Mouse (Mus musculus) brown adipose tissue, adult 24 weeks (tissue): ENCODE results near the gene Tmem140. TPM values are rescaled to one million over a fixed set of nuclear protein-coding genes. Genes with fewer than 3 reads are reported as not detected.

ENCODE experiments used
- H3K27ac ChIP-seq: fragments of 200-500 bp; replicated peaks from 2 replicates; pipeline ENCODE4 v1.5.1; 2012; ENCODE audit warnings: low read depth, mild to moderate bottlenecking, low read length
- H3K4me1 ChIP-seq: fragments of 200-500 bp; 2 replicates; pipeline ENCODE4 v1.6.1; 2012; ENCODE audit warnings: low read length, mixed read lengths; ENCODE audit not compliant: control insufficient read depth, insufficient read depth, insufficient read length
- H3K4me3 ChIP-seq: fragments of 200-500 bp; 2 replicates; pipeline ENCODE4 v1.5.1; 2012; ENCODE audit warnings: low read depth, mild to moderate bottlenecking, low read length, moderate library complexity; ENCODE audit not compliant: insufficient read depth
- polyA plus RNA-seq: library from polyadenylated mRNA; stranded (reverse); fragments of >200 nt; gene quantifications from 2 replicates; pipeline ENCODE4 v1.2.4, GENCODE M21; 2012; ENCODE audit not compliant: missing spikeins, insufficient read depth, insufficient read length

The Tmem140 gene
- 21.6 and 38.6 TPM in 2 replicates for polyA plus RNA-seq

DNA sequence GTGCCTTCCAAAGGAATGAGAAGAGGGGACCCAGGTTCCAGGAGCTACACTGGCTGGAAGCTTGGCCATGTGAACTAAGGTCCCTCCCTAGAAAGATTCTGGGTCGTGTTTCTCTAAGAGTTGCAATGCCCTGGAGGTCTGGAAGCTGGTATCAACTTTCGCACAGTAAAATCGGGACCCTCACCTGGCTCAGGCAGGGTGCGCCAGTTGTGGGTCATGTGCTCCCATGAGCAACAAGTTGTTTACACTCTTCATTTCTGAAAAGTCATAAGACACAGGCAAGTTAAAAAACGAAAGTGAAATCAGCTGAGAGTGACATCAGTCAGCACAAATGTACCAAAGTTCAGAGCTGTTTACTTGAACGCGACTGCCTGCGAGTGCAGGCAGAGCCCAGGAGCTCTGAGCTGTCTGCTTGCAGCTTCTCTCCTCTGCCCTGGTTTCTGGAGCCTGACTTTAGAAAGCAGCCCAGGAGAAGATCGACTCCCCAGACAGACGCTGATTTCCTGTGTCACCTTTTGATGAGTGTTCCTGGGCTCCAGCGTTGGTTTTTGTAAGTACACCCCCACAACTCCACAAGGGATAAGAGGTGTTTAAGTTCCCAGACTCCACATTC, at the start of gene Tmem140:
TSS of gene Tmem140 (plus strand) at position 356 of the 613 bp plus-strand sequence.
- peaks cover 8% of the 10 kb centered on the region for H3K4me1 ChIP-seq
- H3K27ac ChIP-seq, result peak within 1 kb of the TSS; percentile 99
- peak within 1 kb of the TSS; percentile 84 for H3K4me3 ChIP-seq

DNA sequence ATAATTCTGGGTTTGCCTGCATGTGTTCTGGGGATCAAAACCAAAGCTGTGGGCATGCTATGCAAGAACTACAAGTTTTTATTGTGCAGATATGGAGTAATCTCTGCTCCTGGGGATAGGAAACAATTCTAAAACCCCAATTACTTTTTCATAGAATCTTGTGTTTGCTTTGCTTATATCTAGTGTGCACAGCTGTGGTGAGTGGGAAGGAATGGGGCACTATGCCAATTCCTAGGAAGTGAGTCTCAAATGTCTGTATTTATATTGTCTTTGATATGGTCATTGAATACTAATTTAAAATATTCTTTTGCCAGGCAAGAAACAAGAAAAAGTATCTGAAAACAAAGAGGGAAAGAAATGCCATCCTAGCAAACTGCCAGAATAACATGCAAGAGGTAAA, 38.5 kb upstream of the Tmem140 start:
- Histone ChIP-seq H3K4me3 (no peak overlapping the region), H3K4me1 (no peaks in the 10 kb centered on the region), H3K27ac (no peak overlapping the region)

DNA sequence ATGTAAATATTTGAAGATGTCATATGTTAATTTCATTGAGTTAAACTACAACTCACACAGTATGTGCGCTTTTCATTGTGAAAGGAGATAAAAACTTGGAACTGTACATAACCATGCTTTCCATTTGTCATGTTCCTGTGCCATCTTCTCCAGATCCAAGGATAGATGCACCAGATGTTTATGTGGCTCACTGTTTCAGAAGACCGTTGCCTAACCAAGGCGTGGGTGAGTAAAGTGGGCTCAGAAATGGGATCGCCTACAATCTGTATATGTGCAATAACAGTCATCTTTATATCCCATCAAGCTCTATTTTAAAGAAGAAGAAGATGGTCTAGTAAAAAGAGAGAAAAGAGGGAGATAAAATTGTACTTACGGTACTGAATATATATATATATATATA, 30.6 kb upstream of the Tmem140 start:
- Histone ChIP-seq H3K4me1 (no peaks in the 10 kb centered on the region), H3K4me3 (no peak overlapping the region), H3K27ac (no peak overlapping the region)

DNA sequence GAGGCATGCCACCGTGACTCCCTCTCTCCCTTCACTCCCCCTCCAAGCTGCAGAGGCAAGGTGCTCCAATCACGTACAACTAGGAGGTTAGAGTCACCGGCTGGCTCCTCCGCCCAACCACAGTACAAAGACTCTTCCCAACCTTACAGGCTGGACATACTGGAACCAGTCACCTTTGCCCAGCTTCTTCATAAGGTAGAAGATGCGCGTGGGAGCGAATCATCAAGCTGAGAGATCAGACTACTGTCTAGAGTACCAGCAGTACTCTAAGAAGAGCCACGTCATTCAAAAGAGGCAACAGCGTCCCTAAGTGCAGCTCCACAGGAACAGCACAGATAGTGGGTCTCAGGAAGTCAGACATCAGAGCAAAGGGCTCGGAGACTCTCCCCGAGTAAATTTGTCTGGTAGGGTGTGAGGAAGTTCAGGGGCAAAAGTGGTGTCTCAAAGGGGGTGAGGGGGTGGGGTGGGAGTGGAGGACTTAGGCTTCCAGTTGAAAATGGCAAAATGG, 1.3 kb upstream of the Tmem140 start:
- peak overlapping the region; percentile 84; the same call in 1 of the 2 replicates for H3K4me3 ChIP-seq
- peak overlapping the region; percentile 99 for H3K27ac ChIP-seq
- peaks cover 7% of the 10 kb centered on the region for H3K4me1 ChIP-seq

DNA sequence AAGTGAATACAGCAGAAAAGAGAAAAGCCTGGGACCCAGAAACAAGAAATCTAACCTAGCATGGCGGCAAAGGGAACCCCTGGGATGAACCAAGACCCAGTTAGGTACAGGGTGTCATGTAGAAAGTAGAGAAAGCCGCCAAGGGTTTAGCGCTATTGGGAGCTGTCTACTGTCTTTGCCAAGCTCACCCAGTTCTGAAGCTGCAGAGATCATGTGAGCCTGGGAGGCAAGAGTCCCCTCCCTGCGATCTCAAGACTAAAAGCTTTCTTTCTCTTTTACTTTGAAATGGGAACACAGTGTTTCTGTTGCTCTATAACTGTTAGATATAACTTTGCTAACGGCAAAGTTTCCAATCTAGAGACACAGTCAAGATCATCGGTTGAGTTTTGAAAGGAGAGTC, 565 bp upstream of the Tmem140 start:
- H3K27ac ChIP-seq, result peak overlapping the region; percentile 99
- peak overlapping the region; percentile 84 for H3K4me3 ChIP-seq
- peaks cover 8% of the 10 kb centered on the region for H3K4me1 ChIP-seq

DNA sequence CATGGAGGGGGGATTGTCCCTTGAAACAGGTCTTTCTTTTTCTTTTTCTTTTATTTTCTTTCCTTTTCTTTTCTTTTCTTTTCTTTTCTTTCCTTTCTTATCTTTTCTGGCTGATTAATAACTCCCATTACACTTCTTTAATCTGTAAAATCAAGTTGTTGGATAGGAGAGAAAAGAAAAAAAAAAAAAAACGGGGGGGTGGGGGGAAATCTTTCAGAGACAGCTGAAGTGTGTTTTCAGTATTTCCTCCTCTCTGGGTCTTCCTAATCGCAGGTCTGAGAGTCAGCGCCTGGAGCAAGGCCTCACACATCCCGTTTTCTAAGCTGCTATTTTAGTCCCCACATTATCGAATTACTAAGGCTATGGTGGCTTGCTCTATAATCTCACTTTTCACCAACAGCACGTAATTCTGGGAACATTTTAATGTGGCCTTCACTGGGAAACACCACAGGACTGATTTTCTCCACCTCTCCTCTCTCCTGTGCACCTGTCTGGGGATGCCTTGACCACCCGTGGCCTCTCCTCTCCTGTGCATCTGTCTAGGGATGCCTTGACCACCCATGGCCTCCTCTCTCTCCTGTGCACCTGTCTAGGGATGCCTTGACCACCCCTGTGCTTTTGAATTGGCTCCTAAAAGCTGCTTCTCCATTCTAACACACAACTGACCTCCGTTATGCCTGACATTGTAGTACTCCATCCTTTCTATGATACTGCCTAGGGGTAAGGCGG, 1.0 kb downstream of the Tmem140 start:
- peak overlapping the region; percentile 99 for H3K27ac ChIP-seq
- peaks cover 8% of the 10 kb centered on the region for H3K4me1 ChIP-seq
- H3K4me3 ChIP-seq, result peak overlapping the region; percentile 84

DNA sequence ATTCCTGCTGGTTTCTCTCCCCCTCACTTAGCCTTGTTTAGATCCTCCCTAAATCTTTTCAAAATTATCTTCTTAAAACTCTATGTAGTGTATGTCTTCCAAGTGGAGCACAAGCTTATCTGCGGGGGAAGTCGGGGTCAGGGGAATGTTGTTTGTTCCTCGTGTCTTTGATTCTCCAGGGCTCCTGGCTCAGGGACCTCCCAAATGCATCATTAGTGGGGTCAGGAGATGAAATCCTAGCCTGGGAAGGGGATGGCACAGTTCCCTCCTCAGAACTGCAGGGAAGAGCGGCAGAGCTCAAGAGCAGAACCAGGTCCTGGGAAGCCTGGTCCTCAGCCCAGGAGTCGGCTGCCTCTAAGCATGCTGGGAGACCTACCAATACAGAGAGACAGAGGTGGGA, 2.3 kb downstream of the Tmem140 start:
- peak overlapping the region; percentile 99 for H3K27ac ChIP-seq
- H3K4me1 ChIP-seq, result peaks cover 15% of the 10 kb centered on the region
- peak overlapping the region; percentile 53 for H3K4me3 ChIP-seq

DNA sequence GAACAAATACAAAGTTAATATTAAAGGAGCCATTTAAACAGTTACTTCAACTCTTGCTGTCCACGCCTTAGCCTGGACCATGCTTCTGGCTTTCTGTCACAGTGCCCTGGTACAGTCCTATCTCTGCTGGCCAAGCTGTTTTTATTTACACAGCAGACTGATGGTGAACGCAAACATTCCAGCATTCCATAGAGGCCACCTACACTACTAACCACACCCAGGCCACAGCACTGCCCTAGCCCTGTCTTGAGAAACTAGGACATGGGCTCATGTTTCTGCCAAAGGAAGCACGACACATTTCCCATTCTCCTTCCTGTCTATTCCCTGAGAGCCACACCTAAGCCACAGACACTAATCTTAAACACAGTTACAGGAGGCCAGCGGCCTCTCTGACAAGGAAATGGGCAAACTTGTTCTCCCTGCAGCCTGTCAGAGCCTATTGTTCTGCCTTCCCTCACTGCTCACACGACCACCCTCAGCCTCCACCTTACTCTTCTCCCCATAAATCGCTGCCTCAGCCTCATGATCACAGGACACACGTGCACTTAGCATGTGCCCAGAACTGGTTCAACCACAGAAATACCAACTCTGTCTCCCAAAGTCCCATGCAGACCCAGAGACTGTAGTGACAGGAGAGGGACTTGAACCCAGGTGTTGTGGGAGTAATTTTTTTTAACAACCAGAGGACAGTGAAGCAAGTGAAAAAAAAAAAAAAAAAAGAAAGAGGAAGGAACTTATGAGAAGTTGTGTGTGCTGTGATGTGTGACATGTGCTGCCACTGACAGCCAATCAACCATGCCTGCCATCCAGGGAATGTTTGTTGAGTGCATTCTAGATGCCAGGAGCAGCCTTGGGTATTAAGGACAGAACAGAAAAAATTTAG, 3.0 kb downstream of the Tmem140 start:
- Histone ChIP-seq H3K4me1 (peaks cover 19% of the 10 kb centered on the region), H3K27ac (peak overlapping the region; percentile 99), H3K4me3 (peak overlapping the region; percentile 53)

DNA sequence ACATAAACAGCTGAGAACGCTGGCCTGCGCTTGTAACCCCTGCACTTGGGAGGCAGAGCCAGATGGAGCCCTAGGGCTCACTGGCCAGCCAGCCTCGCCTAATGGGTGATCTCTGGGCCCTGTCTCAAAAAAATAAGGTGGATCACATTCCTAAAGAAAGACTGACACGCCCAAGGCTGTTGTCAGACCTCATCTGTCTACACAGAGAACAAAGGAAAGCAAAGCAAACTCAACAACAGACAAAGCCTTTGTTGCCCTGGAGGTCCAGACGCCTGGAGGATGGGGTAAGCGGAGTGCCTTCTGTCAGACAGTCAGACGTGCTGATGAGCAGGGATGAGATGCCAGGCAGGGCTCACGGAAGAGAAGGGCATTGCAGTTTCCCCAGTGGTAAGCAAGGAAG, 3.8 kb downstream of the Tmem140 start:
- H3K4me3 ChIP-seq, result peak overlapping the region; percentile 53
- peaks cover 19% of the 10 kb centered on the region for H3K4me1 ChIP-seq
- H3K27ac ChIP-seq, result peak overlapping the region; percentile 99

DNA sequence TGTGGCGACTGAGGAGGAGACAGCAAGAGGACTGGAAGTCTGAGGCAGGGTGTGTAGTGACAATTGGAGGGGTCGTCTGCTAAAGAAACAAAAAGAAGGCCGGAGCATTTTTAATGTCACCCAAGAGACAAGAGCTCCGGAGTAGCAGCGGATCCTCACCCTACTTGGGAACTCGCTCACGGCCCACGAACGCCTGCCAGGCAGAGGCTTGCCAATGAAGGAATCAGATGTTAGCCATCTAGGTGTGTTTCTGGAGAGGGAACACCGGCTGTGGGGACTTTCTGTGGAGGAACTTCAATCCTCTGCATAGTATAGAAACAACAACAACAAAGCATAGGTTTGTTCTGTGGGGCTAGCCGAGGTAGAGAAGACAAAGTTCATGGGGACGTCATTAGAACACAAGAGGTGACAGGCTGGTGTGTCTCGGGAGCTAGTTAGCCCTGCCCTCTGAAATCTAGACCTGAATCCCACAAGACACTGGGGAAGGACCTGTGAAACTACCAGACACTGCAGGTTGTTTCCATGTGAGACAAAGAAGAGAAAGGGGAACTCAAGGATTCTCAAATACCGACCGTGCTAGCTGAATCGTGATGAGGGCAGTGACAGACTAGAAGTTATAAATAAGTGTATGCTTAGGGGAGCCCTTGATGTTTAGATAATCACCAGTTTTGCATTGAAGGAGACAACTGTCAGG, 4.5 kb downstream of the Tmem140 start:
- Histone ChIP-seq H3K27ac (peak overlapping the region; percentile 99), H3K4me1 (peaks cover 26% of the 10 kb centered on the region), H3K4me3 (peak overlapping the region; percentile 53)

DNA sequence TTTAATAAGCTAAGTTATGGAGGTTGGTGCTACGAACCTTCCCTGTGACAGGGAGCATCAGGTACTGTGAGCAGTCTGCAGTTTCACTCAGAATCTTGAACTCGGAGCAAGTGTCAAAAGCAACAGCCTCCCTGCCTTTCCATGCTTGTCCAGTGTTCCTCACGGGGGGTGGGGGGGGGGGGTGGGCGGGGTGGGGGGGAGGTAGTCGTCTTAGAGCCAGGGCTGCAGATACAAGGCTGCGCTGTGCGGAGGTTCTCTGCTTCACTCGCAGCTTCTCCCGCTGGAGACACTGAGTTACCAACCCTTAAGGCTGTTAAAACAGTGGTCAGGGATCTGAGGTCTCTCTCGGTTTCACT, 5.0 kb downstream of the Tmem140 start:
- peak overlapping the region; percentile 99 for H3K27ac ChIP-seq
- peaks cover 31% of the 10 kb centered on the region for H3K4me1 ChIP-seq
- peak overlapping the region; percentile 56 for H3K4me3 ChIP-seq

DNA sequence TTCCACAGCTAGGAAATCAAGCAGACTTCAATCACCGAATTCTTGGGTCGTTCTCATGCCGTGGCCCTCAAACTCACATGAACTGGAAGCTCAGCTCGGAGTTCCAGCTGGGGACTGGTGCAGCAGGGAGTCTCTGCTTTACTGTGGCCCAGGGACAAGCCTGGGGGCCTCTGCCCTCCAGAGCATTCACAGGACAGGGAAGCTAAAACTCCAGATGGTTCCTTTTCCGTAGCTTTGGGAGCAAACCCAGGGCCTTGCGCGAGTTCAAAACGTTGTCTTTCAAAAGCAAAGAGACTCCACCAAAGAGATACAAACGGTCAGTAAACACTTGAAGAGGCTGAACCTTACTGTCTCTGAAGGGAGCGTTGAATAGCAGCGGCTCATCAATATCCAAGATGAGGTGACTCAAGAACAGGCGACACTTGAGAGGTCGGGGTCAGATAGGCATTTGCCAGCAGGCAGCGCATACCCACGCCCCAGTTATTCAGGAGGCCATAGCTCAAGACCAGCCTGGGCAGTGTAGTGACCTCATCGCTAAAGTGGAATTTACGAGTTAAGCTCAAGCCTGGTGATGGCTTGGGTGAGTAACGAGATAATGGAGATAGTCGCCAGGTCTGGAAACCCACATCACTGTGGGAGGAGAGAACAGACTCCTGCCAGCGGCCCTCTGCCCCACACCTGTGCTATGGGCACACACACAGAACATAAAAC, 5.7 kb downstream of the Tmem140 start:
- H3K4me1 ChIP-seq, result peaks cover 34% of the 10 kb centered on the region
- peak overlapping the region; percentile 56 for H3K4me3 ChIP-seq

DNA sequence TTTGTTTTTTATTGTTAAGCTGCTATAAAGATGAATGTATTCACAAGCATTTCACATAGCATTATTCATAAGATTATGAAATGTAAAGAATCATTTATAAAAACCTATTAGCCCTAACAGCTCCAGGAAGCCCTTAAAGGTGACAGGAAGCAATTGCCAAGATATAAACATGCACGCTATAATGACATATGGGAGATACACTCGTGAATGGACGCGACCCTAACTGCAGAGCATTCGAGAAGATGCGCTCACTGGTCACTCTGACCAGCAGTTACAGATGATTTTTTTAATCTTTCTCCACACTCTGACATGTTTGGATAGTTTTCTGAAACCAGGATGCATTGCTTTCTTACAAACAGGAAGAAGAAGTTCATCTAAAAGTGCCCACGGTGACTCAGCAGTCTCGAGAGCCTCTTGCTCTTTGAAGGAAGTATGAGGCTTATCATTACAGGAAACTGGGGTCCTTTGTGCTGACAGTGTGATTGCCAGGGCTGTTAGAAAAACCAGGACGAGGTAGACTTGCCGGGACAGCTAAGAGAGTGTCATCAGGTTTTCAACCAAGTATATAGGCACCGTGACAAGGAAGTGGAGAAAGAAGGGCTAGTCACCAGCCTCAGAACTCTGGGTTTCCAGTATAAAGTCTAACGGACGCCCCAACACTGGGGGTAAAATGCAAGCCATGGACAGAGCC, 6.4 kb downstream of the Tmem140 start:
- H3K4me3 ChIP-seq, result peak overlapping the region; percentile 56; the same call in 1 of the 2 replicates

More for the DNA sequence above, 5.7 kb downstream of the Tmem140 start:
- H3K27ac ChIP-seq, result peak overlapping the region; percentile 97

More for the DNA sequence above, 6.4 kb downstream of the Tmem140 start:
- Histone ChIP-seq H3K27ac (peak overlapping the region; percentile 97), H3K4me1 (peaks cover 34% of the 10 kb centered on the region)
